ENCODE assay signal across 27 mouse cellular contexts in the genomic region with DNA sequence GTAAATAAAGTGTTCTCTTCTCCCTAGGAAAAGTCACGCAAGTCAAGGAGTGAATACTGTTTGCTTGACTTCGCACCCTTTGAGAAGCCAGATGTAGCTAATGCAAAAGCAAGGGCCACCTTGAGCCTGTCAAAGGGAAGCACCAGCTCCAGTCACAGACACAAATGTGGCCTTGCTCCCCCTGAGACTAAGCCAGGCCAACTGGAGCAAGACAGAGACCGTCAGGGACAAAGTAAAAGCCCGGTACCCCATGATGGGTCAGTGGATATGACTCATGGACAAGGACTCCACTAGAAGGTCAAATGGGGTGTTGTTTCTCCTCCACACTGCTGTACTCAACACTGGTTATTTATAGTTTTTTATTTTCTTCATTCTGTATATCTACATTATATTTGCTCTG. TPM values are rescaled to one million over a fixed set of nuclear protein-coding genes. Genes with fewer than 3 reads are reported as not detected.
A peak's percentile ranks its signal among the peaks of the same experiment; 100 is the strongest.
DNase-seq lines count a peak whose midpoint lies in the region; ATAC-seq lines count a peak whose summit lies in the region.
"Had no signal": no experiment of that assay in that cellular context is flagged by ENCODE, and none has a peak within 500 bp of the region (broad histone marks: within the 10 kb centered on the region; RNA-seq: fewer than 3 reads in every experiment).

No protein-coding gene starts in this region.

- no peaks in the 10 kb centered on the region for H3K9me3 ChIP-seq in neural tube, embryonic 13.5 days
- no peaks in the 10 kb centered on the region for H3K9me3 ChIP-seq in midbrain, embryonic 10.5 days (replicated peaks)
- H3K9me3 ChIP-seq: embryonic facial prominence, embryonic 10.5 days; embryonic facial prominence, embryonic 13.5 days; forebrain, embryonic 12.5 days; forebrain, embryonic 15.5 days; heart, embryonic 15.5 days; hindbrain, embryonic 10.5 days; hindbrain, embryonic 13.5 days had no signal

- H3K36me3 ChIP-seq in neural tube, embryonic 13.5 days: peaks cover 13% of the 10 kb centered on the region; the same call in 1 of the 2 replicates
- H3K36me3 ChIP-seq in midbrain, embryonic 10.5 days: peaks cover 28% of the 10 kb centered on the region

- H3K4me3 ChIP-seq in neural tube, embryonic 13.5 days: no peak overlapping the region
- H3K4me3 ChIP-seq in midbrain, embryonic 10.5 days: no peak overlapping the region
- H3K4me3 ChIP-seq: embryonic facial prominence, embryonic 10.5 days; embryonic facial prominence, embryonic 13.5 days; erythroblast, embryonic 14.5 days; forebrain, embryonic 12.5 days; forebrain, embryonic 15.5 days; heart, adult 2 months; heart, embryonic 15.5 days; hindbrain, embryonic 10.5 days; hindbrain, embryonic 13.5 days had no signal

- ATAC-seq in neural tube, embryonic 13.5 days (ENCODE audit: low read depth): peak; percentile 15; the same call in 1 of the 2 replicates
- ATAC-seq: CD4-positive, CD25-positive, alpha-beta regulatory T cell, adult 4 months; forebrain, embryonic 15.5 days; hindbrain, embryonic 16.5 days had no signal

- WGBS in neural tube, embryonic 13.5 days: 89% methylated on average over 4 of the region's 4 CpGs
- 90% methylated on average over 4 of the region's 4 CpGs for WGBS in midbrain, embryonic 10.5 days

- H3K9ac ChIP-seq in neural tube, embryonic 13.5 days: no peak overlapping the region
- H3K9ac ChIP-seq: embryonic facial prominence, embryonic 13.5 days; forebrain, embryonic 12.5 days; forebrain, embryonic 15.5 days; heart, embryonic 15.5 days; hindbrain, embryonic 13.5 days had no signal

- H3K4me1 ChIP-seq in neural tube, embryonic 13.5 days (replicated peaks): peaks cover 13% of the 10 kb centered on the region; the same call in 1 of the 2 replicates
- no peaks in the 10 kb centered on the region for H3K4me1 ChIP-seq in midbrain, embryonic 10.5 days
- H3K4me1 ChIP-seq: embryonic facial prominence, embryonic 10.5 days; embryonic facial prominence, embryonic 13.5 days; forebrain, embryonic 12.5 days; forebrain, embryonic 15.5 days; hindbrain, embryonic 10.5 days; hindbrain, embryonic 13.5 days had no signal

- DNase-seq in neural tube, embryonic 10.5 days (ENCODE audit: extremely low spot score, low spot score): no peak
- DNase-seq in adrenal gland, adult 8-10 months: peak; percentile 76
- peak; percentile 37 for DNase-seq in adrenal gland, postnatal 25 days
- DNase-seq in midbrain, embryonic 10.5 days (ENCODE audit: low spot score): no peak
- DNase-seq in thymus, postnatal 10 days (ENCODE audit: low spot score in 2 of 2): no peak
- no peak for DNase-seq in ovary, postnatal 36 days (ENCODE audit: low spot score)
- DNase-seq: cerebellum, adult 11-12 months; cerebellum, adult 8-10 months; cerebellum, postnatal 10 days; cerebellum, postnatal 36 days; embryo, embryonic 11 days; gastrocnemius, postnatal 25 days; heart, adult 2 months; heart, postnatal 10 days; heart, postnatal 36 days had no signal

- H3K27ac ChIP-seq in neural tube, embryonic 13.5 days (replicated peaks): no peak overlapping the region
- H3K27ac ChIP-seq in midbrain, embryonic 10.5 days (replicated peaks): no peak overlapping the region
- H3K27ac ChIP-seq: embryonic facial prominence, embryonic 10.5 days; embryonic facial prominence, embryonic 13.5 days; forebrain, embryonic 12.5 days; forebrain, embryonic 15.5 days; heart, adult 2 months; heart, embryonic 15.5 days; hindbrain, embryonic 10.5 days; hindbrain, embryonic 13.5 days had no signal

- no peak overlapping the region for H3K4me2 ChIP-seq in neural tube, embryonic 13.5 days
- H3K4me2 ChIP-seq: embryonic facial prominence, embryonic 13.5 days; forebrain, embryonic 12.5 days; forebrain, embryonic 15.5 days; heart, embryonic 11.5 days; heart, embryonic 15.5 days; hindbrain, embryonic 13.5 days had no signal

- no peaks in the 10 kb centered on the region for H3K27me3 ChIP-seq in neural tube, embryonic 13.5 days
- H3K27me3 ChIP-seq in midbrain, embryonic 10.5 days (ENCODE audit: low read depth, poor library complexity, severe bottlenecking): no peaks in the 10 kb centered on the region
- H3K27me3 ChIP-seq: embryonic facial prominence, embryonic 13.5 days; forebrain, embryonic 12.5 days; forebrain, embryonic 15.5 days; heart, embryonic 15.5 days; hindbrain, embryonic 13.5 days had no signal

RNA-seq across cellular contexts. Expression of a gene that starts 59.2 kb away (rescaled TPM):
- 80.9 and 93.9 TPM in 2 replicates for polyA plus RNA-seq in neural tube, embryonic 13.5 days (2015; fragmentation: Nextera tagmentation; extraction: Ambion mirVana)
- 10 to 100 TPM; 45.2 to 49.8 (median 48.1) TPM for total RNA-seq in adrenal gland, adult 8-10 months (2022)
- total RNA-seq in adrenal gland, postnatal 25 days (2021): 43.0 and 49.6 TPM in 2 replicates
- polyA plus RNA-seq in midbrain, embryonic 10.5 days (2016; fragmentation: Nextera tagmentation; extraction: Ambion mirVana): 62.8 and 66.3 TPM in 2 replicates

Comparison
In these comparisons a context has a peak if more than half of its experiments do, and no peak if none do; other contexts are left out.
1. DNase-seq: peak in adrenal gland, adult 8-10 months (single experiment) and adrenal gland, postnatal 25 days (single experiment); none in neural tube, embryonic 10.5 days (single experiment), midbrain, embryonic 10.5 days (single experiment), thymus, postnatal 10 days (0 of 2) and ovary, postnatal 36 days (single experiment).